Mouse (Mus musculus) layer of hippocampus, postnatal 36 days (tissue): ENCODE measurements around the gene Crkl. TPM values are rescaled to one million over a fixed set of nuclear protein-coding genes. Genes with fewer than 3 reads are reported as not detected.
A peak's percentile ranks its signal among the peaks of the same experiment; 100 is the strongest.
"Not testable (repeated sequence)": the region's sequence is repeated elsewhere in the genome, so short reads cannot be mapped to it uniquely, and the experiment has no call there.

Experiments used
- DNase-seq, 2 experiments: peaks; one replicate each; pipeline ENCODE4 v3.0.0; 2022
- total RNA-seq, 2 experiments: library from RNA; stranded (reverse); gene quantifications; 2 replicates each; pipeline ENCODE4 v1.2.3; 2021

Crkl gene
- total RNA-seq, 2 experiments from 2014 or later = 36.7 to 41.0 TPM

GRCm38 (mm10) chr16:17488478-17489468 lies 37.0 kb downstream of the Crkl start:
- no peak for DNase-seq

GRCm38 (mm10) chr16:17489469-17490111 lies 37.8 kb downstream of the Crkl start, which contains the start of gene Aifm3:
Aifm3 (plus strand) TSS chr16:17489611.
- peak in 1 of 2 experiments; percentile 24 for DNase-seq

- peak; percentile 26 to 53 for DNase-seq
Observed at GRCm38 (mm10) chr16:17491154-17491553, 39.4 kb downstream of the Crkl start.

GRCm38 (mm10) chr16:17491896-17492561 lies 40.2 kb downstream of the Crkl start:
- DNase-seq = peak in 1 of 2 experiments; percentile 36

- DNase-seq = peak; percentile 71 to 81
Observed at GRCm38 (mm10) chr16:17496499-17497305, 44.9 kb downstream of the Crkl start.

GRCm38 (mm10) chr16:17499249-17499883 lies 47.6 kb downstream of the Crkl start:
- no peak for DNase-seq

- no peak for DNase-seq
Observed at GRCm38 (mm10) chr16:17502681-17503080, 50.9 kb downstream of the Crkl start.

GRCm38 (mm10) chr16:17507018-17507552 lies 55.3 kb downstream of the Crkl start:
- no peak for DNase-seq

- not testable (repeated sequence) for DNase-seq
Observed at GRCm38 (mm10) chr16:17508031-17508430, 56.2 kb downstream of the Crkl start.

- DNase-seq = peak; percentile 91 to 93
Observed at GRCm38 (mm10) chr16:17508546-17509239, 56.9 kb downstream of the Crkl start, which contains the start of gene Lztr1. Lztr1 (plus strand) TSS chr16:17508688.

GRCm38 (mm10) chr16:17509240-17509597 lies 57.4 kb downstream of the Crkl start:
- DNase-seq = no peak

GRCm38 (mm10) chr16:17510143-17510542 lies 58.4 kb downstream of the Crkl start:
- no peak for DNase-seq

- DNase-seq = no peak
Observed at GRCm38 (mm10) chr16:17510686-17511085, 58.9 kb downstream of the Crkl start.

GRCm38 (mm10) chr16:17511431-17511830 lies 59.6 kb downstream of the Crkl start:
- no peak for DNase-seq

- no peak for DNase-seq
Observed at GRCm38 (mm10) chr16:17518910-17519309, 67.1 kb downstream of the Crkl start.

- no peak for DNase-seq
Observed at GRCm38 (mm10) chr16:17524156-17524555, 72.4 kb downstream of the Crkl start.

GRCm38 (mm10) chr16:17525524-17525923 lies 73.7 kb downstream of the Crkl start:
- no peak for DNase-seq

- no peak for DNase-seq
Observed at GRCm38 (mm10) chr16:17526223-17526622, 74.4 kb downstream of the Crkl start.

GRCm38 (mm10) chr16:17527606-17528005 lies 75.8 kb downstream of the Crkl start:
- DNase-seq = no peak

- no peak for DNase-seq
Observed at GRCm38 (mm10) chr16:17528276-17528675, 76.5 kb downstream of the Crkl start.
